Mouse (Mus musculus): Measurements from ENCODE around the gene Gm28635. TPM values are rescaled to one million over a fixed set of nuclear protein-coding genes. Genes with fewer than 3 reads are reported as not detected.

Gm28635 gene
- polyA plus RNA-seq, 1 experiment from 2014 or later: not detected

DNA sequence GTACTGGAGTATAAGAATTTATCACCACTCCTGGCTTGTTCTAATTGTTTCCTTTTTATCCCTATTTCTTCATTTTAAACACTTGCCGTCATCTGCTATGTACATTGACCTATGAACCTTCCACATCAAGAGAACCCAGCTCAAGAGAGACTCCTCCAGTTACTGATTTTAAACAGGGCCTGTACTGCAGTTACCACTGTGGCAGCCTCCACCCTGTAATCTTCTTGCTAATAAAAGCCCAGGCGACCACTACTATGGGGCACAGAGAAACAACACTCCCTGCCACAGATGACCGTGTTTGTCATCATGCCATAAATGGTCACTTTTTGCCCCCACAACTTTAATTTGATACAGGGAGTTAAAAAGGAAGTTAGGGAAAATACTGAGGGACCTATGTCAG is 50.8 kb downstream of the Gm28635 start:
- H3K36me3 ChIP-seq: peaks cover 9% of the 10 kb centered on the region
- H3K27me3 ChIP-seq: no peaks in the 10 kb centered on the region
- no peak for ATAC-seq (ENCODE audit: low FRiP score)
- H3K9ac ChIP-seq: no peak overlapping the region
- no peak overlapping the region for H3K27ac ChIP-seq
- H3K4me3 ChIP-seq: no peak overlapping the region
- WGBS: 55% methylated on average over 3 of the region's 3 CpGs
- 0 out of 2 replicates have a peak, but pooled peaks cover 4% of the 10 kb centered on the region for H3K4me1 ChIP-seq
- H3K4me2 ChIP-seq (replicated peaks): no peak overlapping the region
- H3K9me3 ChIP-seq (replicated peaks): no peaks in the 10 kb centered on the region

DNA sequence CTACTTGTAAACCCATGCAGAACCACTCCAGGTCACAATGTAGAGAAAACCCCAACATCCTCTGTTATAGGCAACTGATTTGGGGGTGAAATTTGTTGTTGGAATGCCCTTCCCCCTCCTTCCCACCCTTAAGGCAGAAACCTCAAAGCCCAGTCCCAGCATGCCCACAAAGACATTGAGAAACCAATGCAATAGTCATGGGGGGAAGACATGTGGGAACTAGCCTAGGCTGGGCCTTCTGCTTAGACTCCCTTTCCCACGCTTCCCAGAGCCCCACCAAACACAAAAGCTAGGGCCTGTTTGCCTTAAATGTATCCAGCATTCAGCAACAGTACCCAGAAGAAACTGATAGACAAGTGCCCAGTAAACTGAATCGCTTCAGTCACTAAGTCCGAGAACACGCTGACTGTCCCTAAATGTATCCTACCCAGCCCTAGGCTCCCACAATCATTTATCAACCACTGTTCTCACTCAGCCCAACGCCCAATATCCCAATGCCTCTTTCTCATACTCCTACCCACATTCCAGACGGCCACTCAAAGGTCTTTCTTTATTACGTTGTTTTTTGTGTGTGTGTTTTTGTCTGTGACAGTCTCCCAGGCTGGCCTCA is 51.4 kb downstream of the Gm28635 start:
- no peak overlapping the region for H3K4me2 ChIP-seq (replicated peaks)
- peaks cover 9% of the 10 kb centered on the region for H3K36me3 ChIP-seq
- no peak overlapping the region for H3K9ac ChIP-seq
- H3K4me1 ChIP-seq: 0 out of 2 replicates have a peak, but pooled peaks cover 4% of the 10 kb centered on the region
- no peak overlapping the region for H3K27ac ChIP-seq
- ATAC-seq (ENCODE audit: low FRiP score): no peak; the same call in 1 of the 2 replicates
- H3K9me3 ChIP-seq (replicated peaks): no peaks in the 10 kb centered on the region
- 77% methylated on average over 7 of the region's 7 CpGs for WGBS
- H3K4me3 ChIP-seq: no peak overlapping the region
- no peaks in the 10 kb centered on the region for H3K27me3 ChIP-seq

DNA sequence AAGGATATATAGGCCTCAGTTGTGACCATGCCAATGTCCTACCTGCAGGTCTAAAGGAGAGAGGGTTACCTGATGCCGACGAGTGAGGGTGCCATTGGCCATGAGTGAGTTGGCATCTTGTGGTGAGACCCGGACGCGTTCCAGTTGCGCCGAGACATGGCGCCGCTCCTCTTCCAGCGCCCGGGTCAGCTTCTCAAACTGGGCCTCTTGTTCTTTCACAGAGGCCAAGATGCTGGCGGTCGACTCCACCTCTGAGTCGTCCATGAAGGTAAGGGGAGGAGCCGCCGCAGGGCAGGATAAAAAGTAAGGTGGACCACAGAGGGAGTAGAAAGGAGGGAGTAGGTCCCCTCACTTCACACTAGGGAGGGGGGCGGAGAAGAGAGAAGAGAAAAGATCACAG is 53.6 kb downstream of the Gm28635 start:
- 95% methylated on average over 17 of the region's 17 CpGs for WGBS
- H3K36me3 ChIP-seq: peaks cover 27% of the 10 kb centered on the region
- H3K4me3 ChIP-seq: no peak overlapping the region
- H3K4me2 ChIP-seq (replicated peaks): no peak overlapping the region
- H3K9me3 ChIP-seq (replicated peaks): no peaks in the 10 kb centered on the region
- H3K4me1 ChIP-seq: 0 out of 2 replicates have a peak, but pooled peaks cover 4% of the 10 kb centered on the region
- no peaks in the 10 kb centered on the region for H3K27me3 ChIP-seq
- no peak overlapping the region for H3K9ac ChIP-seq
- ATAC-seq (ENCODE audit: low FRiP score): no peak
- no peak overlapping the region for H3K27ac ChIP-seq

DNA sequence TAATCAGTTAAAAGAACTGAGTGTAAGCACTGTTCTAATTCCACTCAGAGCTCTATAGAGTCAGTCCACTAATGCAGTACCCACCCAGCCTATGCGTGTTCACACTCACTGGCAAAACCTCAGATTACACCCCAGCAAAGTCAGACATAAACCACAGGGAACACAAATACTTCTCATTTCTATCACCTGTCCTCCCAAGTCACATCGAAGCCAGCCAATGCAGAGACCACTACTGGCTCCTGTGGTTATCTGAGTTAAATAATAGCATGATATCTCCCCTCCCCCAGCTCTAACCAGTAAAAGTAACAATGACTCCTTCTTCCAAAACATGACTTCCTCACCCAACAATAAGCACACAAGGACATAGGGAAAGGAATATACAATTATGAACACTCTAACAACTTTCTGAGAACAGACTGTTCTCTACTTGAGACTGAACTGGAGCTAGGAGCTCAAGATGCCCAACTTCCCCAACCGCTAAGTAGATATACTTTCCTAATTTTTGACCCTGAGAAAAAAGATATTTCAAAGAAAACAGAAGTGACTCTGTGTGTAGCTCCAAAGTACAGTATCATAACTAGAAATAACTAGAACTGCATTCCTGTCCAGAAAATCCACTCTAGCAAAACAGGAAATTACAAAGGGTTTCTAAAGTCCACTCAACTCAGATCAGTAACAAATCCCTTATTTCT is 54.3 kb downstream of the Gm28635 start:
- Histone ChIP-seq H3K4me2 (replicated peaks) (no peak overlapping the region), H3K4me1 (0 out of 2 replicates have a peak, but pooled peaks cover 4% of the 10 kb centered on the region), H3K36me3 (peaks cover 32% of the 10 kb centered on the region), H3K4me3 (no peak overlapping the region), H3K9ac (no peak overlapping the region), H3K27ac (no peak overlapping the region), H3K9me3 (replicated peaks) (no peaks in the 10 kb centered on the region), H3K27me3 (no peaks in the 10 kb centered on the region)
- ATAC-seq (ENCODE audit: low FRiP score): no peak
- 95% methylated on average over 3 of the region's 3 CpGs for WGBS

DNA sequence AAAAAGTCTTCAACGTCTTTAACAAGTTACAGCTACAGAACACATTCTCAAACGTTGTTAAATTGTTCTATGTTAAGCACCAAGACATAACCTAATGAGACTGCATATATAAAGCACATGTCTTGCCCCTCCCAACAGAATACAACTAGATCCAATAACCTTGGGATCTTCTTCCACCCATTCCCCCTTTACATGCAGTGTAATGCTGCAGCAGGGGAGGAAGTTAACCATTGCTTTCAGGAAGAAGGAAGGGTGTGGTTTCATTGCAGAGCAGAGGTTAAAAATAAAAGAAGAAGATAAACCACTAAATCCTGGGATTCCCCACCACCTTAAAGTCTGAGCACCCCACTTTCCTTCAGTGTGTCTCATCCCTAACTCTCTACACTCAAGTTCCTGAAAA is 55.2 kb downstream of the Gm28635 start:
- no peak for ATAC-seq (ENCODE audit: low FRiP score)
- H3K36me3 ChIP-seq: peaks cover 32% of the 10 kb centered on the region
- no peak overlapping the region for H3K9ac ChIP-seq
- H3K4me3 ChIP-seq: no peak overlapping the region
- H3K4me1 ChIP-seq: 0 out of 2 replicates have a peak, but pooled peaks cover 4% of the 10 kb centered on the region
- 81% methylated on average over 2 of the region's 2 CpGs for WGBS
- no peak overlapping the region for H3K4me2 ChIP-seq (replicated peaks)
- H3K27ac ChIP-seq: no peak overlapping the region
- no peaks in the 10 kb centered on the region for H3K9me3 ChIP-seq (replicated peaks)
- no peaks in the 10 kb centered on the region for H3K27me3 ChIP-seq

DNA sequence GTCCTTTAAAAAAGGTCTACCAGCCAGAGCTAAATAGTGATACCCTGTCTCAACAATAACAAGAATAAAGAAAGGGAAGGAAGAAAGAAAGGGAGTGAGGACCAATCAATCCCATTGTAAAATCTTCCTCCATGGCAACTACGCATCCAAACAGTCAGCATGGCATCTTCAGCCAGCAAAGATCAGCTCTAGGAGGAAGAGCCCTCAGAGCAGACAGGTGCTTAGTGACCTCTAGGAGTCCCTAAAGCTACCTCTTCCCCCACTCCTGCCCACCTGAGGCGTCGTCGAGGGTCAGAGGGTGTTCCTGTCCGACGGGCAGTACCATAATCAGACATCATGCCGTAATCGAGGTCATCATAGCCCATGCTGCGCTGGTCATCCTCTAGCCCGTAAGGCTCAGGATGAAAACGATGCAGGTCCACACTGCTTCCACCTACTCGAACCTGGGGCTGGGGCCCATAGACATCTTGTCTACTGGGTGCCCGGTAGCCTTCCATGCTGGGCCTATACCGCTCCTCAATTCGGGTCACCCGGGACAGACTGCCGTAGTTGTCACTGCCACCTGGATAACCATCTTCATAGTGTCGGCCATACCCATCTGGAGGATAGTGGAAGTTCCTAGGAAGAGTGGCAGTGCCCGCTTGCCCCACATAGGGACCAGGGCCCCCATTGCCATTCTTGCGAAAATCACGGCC is 58.0 kb downstream of the Gm28635 start:
- WGBS: 96% methylated on average over 21 of the region's 21 CpGs
- Histone ChIP-seq H3K4me2 (replicated peaks) (no peak overlapping the region), H3K4me3 (no peak overlapping the region), H3K9me3 (replicated peaks) (no peaks in the 10 kb centered on the region), H3K9ac (no peak overlapping the region), H3K27ac (no peak overlapping the region), H3K4me1 (no peaks in the 10 kb centered on the region), H3K27me3 (no peaks in the 10 kb centered on the region), H3K36me3 (peaks cover 52% of the 10 kb centered on the region)
- no peak for ATAC-seq (ENCODE audit: low FRiP score)

DNA sequence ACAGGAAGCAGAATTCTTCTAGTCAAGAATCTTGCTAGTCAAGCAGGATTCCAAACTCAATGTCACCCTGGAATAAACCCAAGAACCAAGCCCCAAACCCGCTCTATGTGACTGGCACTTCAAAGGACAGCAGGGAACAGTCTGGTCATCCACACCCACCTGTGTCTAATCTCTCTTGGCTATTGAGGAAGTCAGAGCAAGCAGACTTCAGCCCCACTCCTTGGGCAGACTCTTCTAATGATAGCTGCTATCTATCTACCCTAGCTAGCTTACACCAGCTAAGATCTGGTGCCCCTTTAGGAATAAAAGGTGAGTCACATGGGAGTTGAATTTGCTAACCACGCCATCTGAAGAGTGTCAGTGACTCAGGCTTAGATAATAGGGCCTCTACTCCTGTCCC is 58.9 kb downstream of the Gm28635 start:
- Histone ChIP-seq H3K4me3 (no peak overlapping the region), H3K9me3 (replicated peaks) (no peaks in the 10 kb centered on the region), H3K4me1 (no peaks in the 10 kb centered on the region), H3K4me2 (replicated peaks) (no peak overlapping the region), H3K27me3 (no peaks in the 10 kb centered on the region), H3K27ac (no peak overlapping the region), H3K9ac (no peak overlapping the region), H3K36me3 (peaks cover 50% of the 10 kb centered on the region)
- ATAC-seq (ENCODE audit: low FRiP score): no peak
- WGBS: 88% methylated on average over 2 of the region's 2 CpGs

DNA sequence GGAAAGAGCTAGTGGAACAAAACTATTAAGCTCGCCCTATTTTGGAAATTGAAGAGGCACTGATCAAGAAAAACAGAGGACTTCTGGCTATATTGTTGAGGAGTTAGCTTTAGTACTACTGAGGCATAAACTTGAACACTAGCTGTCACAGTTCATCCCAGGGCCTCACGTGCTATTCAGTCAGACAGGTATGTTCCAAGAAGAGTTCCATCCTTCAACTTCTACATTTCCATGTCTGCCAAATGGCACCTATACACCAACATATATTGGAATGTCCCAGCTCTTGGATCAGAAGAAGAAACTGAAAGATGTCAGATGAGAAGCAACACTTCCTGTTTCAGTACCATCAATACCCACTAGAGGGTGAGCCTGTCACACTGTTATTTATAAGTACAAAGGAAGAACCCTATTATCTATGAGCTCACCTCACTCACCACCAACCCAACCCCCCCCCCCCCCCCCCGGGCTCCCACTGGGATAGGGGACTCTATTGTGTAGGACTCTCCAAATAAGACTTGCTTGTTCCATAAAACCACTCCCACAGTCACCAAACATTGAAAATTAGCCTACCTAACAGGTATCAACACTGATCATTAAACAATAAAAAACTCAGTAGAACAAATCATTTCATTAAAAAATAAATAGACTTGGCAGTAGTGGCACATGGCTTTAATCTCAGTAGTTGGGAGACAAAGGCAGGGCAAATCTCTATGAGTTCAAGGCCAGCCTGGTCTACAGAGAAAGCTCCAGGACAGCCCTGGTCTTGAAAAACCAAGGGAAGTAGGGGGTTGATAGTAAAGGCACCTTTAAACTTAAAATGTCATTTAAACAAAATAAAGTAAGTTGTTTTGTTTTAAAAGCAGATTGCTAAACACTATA is 60.0 kb downstream of the Gm28635 start:
- Histone ChIP-seq H3K9me3 (replicated peaks) (no peaks in the 10 kb centered on the region), H3K9ac (no peak overlapping the region), H3K27me3 (no peaks in the 10 kb centered on the region), H3K4me2 (replicated peaks) (no peak overlapping the region), H3K4me3 (no peak overlapping the region), H3K4me1 (no peaks in the 10 kb centered on the region), H3K36me3 (peaks cover 61% of the 10 kb centered on the region), H3K27ac (no peak overlapping the region)
- 74% methylated on average over 3 of the region's 3 CpGs for WGBS
- ATAC-seq (ENCODE audit: low FRiP score): peak; percentile 78

DNA sequence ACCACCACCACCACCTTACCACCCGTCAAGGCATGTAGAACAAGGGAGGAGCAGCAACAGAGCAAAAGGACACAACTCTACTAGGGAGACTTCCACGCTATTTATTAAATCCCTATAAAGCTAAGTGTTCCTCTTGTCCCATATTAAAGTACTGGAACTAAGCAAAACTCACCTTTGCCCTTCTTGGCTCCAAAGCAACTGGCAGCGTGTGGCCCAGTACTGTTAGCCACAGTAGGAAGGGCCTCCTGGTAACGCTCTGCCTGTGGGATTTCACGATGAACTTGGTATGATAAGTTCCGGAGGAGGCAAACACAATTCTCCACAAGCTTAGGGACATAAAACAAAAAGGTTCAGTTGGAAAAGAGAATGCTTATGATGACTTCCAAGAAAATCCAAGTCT is 65.1 kb downstream of the Gm28635 start:
- Histone ChIP-seq H3K4me2 (replicated peaks) (no peak overlapping the region), H3K4me1 (no peaks in the 10 kb centered on the region), H3K4me3 (no peak overlapping the region), H3K27ac (no peak overlapping the region), H3K36me3 (peaks cover 80% of the 10 kb centered on the region), H3K27me3 (no peaks in the 10 kb centered on the region), H3K9me3 (replicated peaks) (no peaks in the 10 kb centered on the region), H3K9ac (no peak overlapping the region)
- ATAC-seq (ENCODE audit: low FRiP score): no peak
- WGBS: 93% methylated on average over 6 of the region's 6 CpGs

DNA sequence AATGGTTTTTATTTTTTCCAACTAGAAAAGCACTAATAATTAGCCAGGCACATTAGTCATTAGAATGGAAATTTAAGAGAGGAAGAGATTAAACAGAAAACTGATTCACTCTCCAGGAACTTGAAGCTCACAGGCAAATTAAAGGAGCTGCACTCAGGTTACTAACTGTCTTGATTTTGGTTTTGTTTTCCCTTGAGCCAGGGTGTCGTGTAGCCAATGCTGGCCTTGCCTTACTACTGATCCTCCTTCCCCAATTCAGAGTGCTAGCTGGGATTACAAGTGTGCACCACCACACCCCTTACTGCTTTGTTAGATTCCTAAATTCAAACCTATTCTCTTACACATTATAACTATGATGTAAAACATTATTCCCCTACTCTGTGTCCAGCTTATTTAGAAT is 70.0 kb downstream of the Gm28635 start:
- 79% methylated on average over 1 of the region's 1 CpGs for WGBS

DNA sequence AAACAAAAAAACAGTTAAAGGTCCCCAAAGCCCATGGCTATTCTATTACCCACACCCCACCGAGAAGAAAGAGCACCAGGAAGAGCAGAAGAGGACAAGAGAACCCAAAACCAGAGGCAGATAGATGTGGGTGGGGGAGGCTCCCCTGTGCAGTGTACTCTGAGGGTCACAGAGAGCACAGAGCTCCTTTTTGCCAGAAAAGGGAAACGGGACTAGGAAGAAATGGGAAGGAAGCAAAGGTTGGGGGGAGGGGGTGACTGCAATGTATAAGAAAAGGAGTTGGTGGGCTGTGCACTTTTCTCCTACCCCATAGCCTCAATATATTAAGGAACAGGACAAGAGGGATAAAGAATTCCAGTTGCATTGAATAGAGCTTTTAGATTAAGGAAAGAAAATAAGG is 76.9 kb downstream of the Gm28635 start:
- no peak for ATAC-seq (ENCODE audit: low FRiP score)
- 64% methylated on average over 2 of the region's 2 CpGs for WGBS
- no peaks in the 10 kb centered on the region for H3K9me3 ChIP-seq (replicated peaks)
- no peak overlapping the region for H3K27ac ChIP-seq
- peaks cover 71% of the 10 kb centered on the region for H3K36me3 ChIP-seq
- H3K4me1 ChIP-seq: no peaks in the 10 kb centered on the region
- no peak overlapping the region for H3K9ac ChIP-seq
- no peak overlapping the region for H3K4me3 ChIP-seq
- H3K27me3 ChIP-seq: no peaks in the 10 kb centered on the region
- H3K4me2 ChIP-seq (replicated peaks): no peak overlapping the region

More for the DNA sequence above, 70.0 kb downstream of the Gm28635 start:
- no peaks in the 10 kb centered on the region for H3K27me3 ChIP-seq
- no peak overlapping the region for H3K4me2 ChIP-seq (replicated peaks)
- no peak for ATAC-seq (ENCODE audit: low FRiP score)
- no peak overlapping the region for H3K27ac ChIP-seq
- no peak overlapping the region for H3K4me3 ChIP-seq
- H3K9me3 ChIP-seq (replicated peaks): no peaks in the 10 kb centered on the region
- peaks cover 87% of the 10 kb centered on the region for H3K36me3 ChIP-seq
- H3K9ac ChIP-seq: no peak overlapping the region
- no peaks in the 10 kb centered on the region for H3K4me1 ChIP-seq

All from hindbrain, embryonic 12.5 days (tissue).